Mouse (Mus musculus): ENCODE measurements around the gene Sv2b.

DNA sequence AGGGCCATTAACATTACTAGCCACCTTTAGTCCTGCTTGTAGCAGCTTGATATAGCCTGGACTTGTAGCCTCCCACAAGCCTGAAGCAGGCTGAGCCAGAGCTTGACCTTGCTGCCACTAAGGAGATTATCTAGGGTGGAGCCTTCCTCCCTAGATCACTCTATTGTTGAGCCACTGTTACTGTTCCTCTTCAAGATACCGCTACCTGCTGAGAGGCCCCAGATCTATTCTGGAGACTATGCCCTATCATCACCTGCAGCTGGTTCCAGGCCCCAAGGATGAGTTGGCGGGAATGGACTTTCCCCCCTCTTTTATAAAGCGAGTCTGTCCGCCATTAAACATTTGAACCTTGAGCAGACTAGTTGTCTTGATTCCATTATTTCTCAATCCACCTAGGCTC lies 181.0 kb downstream of the Sv2b start:
- TF ChIP-seq CTCF (IDR thresholded peaks at IDR 0.05) (no peak), EP300 (IDR thresholded peaks at IDR 0.05) (no peak)
